Mouse (Mus musculus): ENCODE data around the gene Ccnj. TPM values are rescaled to one million over a fixed set of nuclear protein-coding genes. Genes with fewer than 3 reads are reported as not detected.

Ccnj gene
- polyA plus RNA-seq, 1 experiment from 2014 or later = 8.0 TPM

Small RNAs within 50 kb of the gene (microRNA-seq; reads per million reads assigned to microRNA genes)
- gene Mir8092 = 2.1 reads per million

Other genes starting within 250 kb of the Ccnj start
- 67.4 and 68.8 TPM in 2 replicates for gene Aldh18a1, start 242.8 kb upstream of the Ccnj start, polyA plus RNA-seq (2016; fragmentation: Nextera tagmentation; extraction: Ambion mirVana)
- gene Tctn3, start 219.0 kb upstream of the Ccnj start, polyA plus RNA-seq (2016; fragmentation: Nextera tagmentation; extraction: Ambion mirVana) = 3.6 and 3.9 TPM in 2 replicates
- gene Entpd1, start 218.9 kb upstream of the Ccnj start, polyA plus RNA-seq (2016; fragmentation: Nextera tagmentation; extraction: Ambion mirVana) = 2.6 TPM in 2 replicates
- gene Cc2d2b, start 82.5 kb upstream of the Ccnj start, polyA plus RNA-seq (2016; fragmentation: Nextera tagmentation; extraction: Ambion mirVana) = 2.2 and 3.1 TPM in 2 replicates
- gene Zfp518a, start 63.4 kb downstream of the Ccnj start, polyA plus RNA-seq (2016; fragmentation: Nextera tagmentation; extraction: Ambion mirVana) = 5.6 and 7.4 TPM in 2 replicates
- gene Blnk, start 163.3 kb downstream of the Ccnj start, polyA plus RNA-seq (2016; fragmentation: Nextera tagmentation; extraction: Ambion mirVana) = 0.37 and 0.45 TPM in 2 replicates
- 0.06 TPM in 1 of 2 replicates, not detected in the other for gene Dntt, start 198.0 kb downstream of the Ccnj start, polyA plus RNA-seq (2016; fragmentation: Nextera tagmentation; extraction: Ambion mirVana)
- not detected in 2 replicates for gene Opalin, start 245.8 kb downstream of the Ccnj start, polyA plus RNA-seq (2016; fragmentation: Nextera tagmentation; extraction: Ambion mirVana)

Data from liver, embryonic 12.5 days (tissue).